Mouse (Mus musculus) neural tube, embryonic 11.5 days (tissue): ENCODE results near the gene Ifi206. TPM values are rescaled to one million over a fixed set of nuclear protein-coding genes. Genes with fewer than 3 reads are reported as not detected.

Experiments
- ATAC-seq: fragments of 200-750 bp; cut with Nextera tagmentation; 2 replicates; pipeline ENCODE4 v1.8.0; 2017; ENCODE audit warnings: moderate number of reproducible peaks, mild to moderate bottlenecking, moderate TSS enrichment, moderate library complexity; ENCODE audit not compliant: insufficient read depth, low FRiP score, low TSS enrichment
- DNase-seq: peaks from one replicate; pipeline ENCODE4 v3.0.0-alpha.2; 2015; ENCODE audit warnings: low spot score
- H3K27ac ChIP-seq: fragments of 300-500 bp; sonication (generic); 2 replicates; pipeline ENCODE4 v1.5.1; 2014; ENCODE audit warnings: low read depth, mild to moderate bottlenecking, low read length
- H3K27me3 ChIP-seq: fragments of 300-500 bp; sonication (generic); 2 replicates; pipeline ENCODE4 v1.6.1; 2014; ENCODE audit warnings: mild to moderate bottlenecking, low read length, mixed read lengths; ENCODE audit not compliant: control insufficient read depth, insufficient read depth
- H3K36me3 ChIP-seq: fragments of 300-500 bp; sonication (generic); 2 replicates; pipeline ENCODE4 v1.6.1; 2014; ENCODE audit warnings: mild to moderate bottlenecking, low read length, moderate library complexity, mixed read lengths; ENCODE audit not compliant: control insufficient read depth, insufficient read depth
- H3K4me1 ChIP-seq: fragments of 300-500 bp; sonication (generic); 2 replicates; pipeline ENCODE4 v1.6.1; 2014; ENCODE audit warnings: low read length, mixed read lengths; ENCODE audit not compliant: control insufficient read depth, insufficient read depth
- H3K4me2 ChIP-seq: fragments of 300-500 bp; sonication (generic); 2 replicates; pipeline ENCODE4 v1.6.1; 2014; ENCODE audit warnings: low read depth, mild to moderate bottlenecking, moderate library complexity
- H3K4me3 ChIP-seq: fragments of 300-500 bp; sonication (generic); 2 replicates; pipeline ENCODE4 v1.5.1; 2014; ENCODE audit warnings: low read depth, low read length
- H3K9ac ChIP-seq: fragments of 300-500 bp; sonication (generic); 2 replicates; pipeline ENCODE4 v1.6.1; 2014; ENCODE audit warnings: mild to moderate bottlenecking, low read length
- H3K9me3 ChIP-seq: fragments of 300-500 bp; sonication (generic); 2 replicates; pipeline ENCODE4 v1.6.1; 2016; ENCODE audit warnings: low read length; ENCODE audit not compliant: control insufficient read depth
- WGBS: fragments of 180-500 bp; shearing (Covaris S2); extraction: QIAGEN DNeasy Blood & Tissue Kit; methylation state at CpG from one replicate; pipeline ENCODE4 v1.1.7; 2014; 5-methylcytosine and 5-hydroxymethylcytosine counted together
- polyA plus RNA-seq: library from polyadenylated mRNA; unstranded; fragments of >200 nt; fragmentation: Nextera tagmentation; extraction: Ambion mirVana; gene quantifications from 2 replicates; pipeline ENCODE4 v1.2.1, GENCODE M21; 2014

Ifi206 gene
- polyA plus RNA-seq, 1 experiment from 2014 or later: not detected

DNA sequence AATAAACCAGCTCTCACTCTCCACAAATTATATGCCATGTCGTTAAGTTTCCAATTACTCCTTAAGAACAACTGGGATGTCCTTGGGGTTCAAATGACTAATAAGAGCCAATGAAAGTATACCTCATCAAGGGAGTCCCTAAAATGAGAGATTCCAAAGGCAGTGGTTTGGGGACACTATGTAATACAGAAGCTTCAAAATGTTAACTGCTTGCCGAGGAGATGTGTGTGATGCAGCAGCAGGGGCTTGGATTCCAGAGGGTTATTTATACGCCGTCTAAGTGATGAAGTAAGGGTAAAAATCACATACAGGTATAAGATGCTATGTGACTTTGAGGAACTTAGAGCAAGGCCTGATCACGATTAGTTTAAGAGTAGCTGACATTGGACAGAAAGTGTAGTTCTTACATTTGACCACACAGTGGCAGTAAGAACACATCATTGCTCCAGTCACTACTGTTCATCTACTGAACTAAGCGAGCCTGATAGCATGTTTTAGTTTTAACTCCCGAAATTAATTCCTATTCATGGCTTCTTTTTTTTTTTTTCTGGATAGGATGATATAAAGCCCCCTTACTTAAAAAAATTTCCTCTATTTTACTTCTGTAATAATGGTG is 34.6 kb downstream of the Ifi206 start:
- H3K9me3 ChIP-seq: no peaks in the 10 kb centered on the region
- H3K27ac ChIP-seq: no peak overlapping the region
- no peaks in the 10 kb centered on the region for H3K36me3 ChIP-seq
- H3K27me3 ChIP-seq: no peaks in the 10 kb centered on the region
- H3K4me2 ChIP-seq: no peak overlapping the region
- no peak overlapping the region for H3K9ac ChIP-seq
- peak; percentile 54 for DNase-seq
- peak; percentile 75 for ATAC-seq
- WGBS: 54% methylated on average over 7 of the region's 7 CpGs
- no peaks in the 10 kb centered on the region for H3K4me1 ChIP-seq
- no peak overlapping the region for H3K4me3 ChIP-seq

DNA sequence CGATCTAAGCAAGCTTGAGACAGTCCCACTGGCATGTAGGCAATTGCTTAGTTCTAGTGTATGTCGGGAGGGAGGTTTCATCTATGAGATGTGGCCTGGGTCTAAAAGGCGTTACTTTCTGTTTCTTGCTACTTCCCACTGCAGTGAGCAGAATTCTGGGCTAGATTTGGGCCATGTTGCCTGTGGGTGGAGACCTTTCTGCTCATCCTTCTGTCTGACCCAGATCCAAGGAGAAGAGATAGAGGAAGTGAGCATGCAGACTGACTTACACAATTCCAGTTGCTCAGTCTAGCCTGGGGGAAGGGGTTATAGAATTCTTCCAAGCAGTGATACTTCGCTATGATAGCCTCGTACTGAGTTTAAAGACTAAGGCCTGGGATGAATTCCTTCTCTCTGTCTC is 39.2 kb downstream of the Ifi206 start:
- H3K9ac ChIP-seq: no peak overlapping the region
- H3K27ac ChIP-seq: no peak overlapping the region
- H3K36me3 ChIP-seq: no peaks in the 10 kb centered on the region
- 92% methylated on average over 5 of the region's 5 CpGs for WGBS
- H3K4me1 ChIP-seq: no peaks in the 10 kb centered on the region
- H3K9me3 ChIP-seq: no peaks in the 10 kb centered on the region
- no peaks in the 10 kb centered on the region for H3K27me3 ChIP-seq
- DNase-seq (no peak), ATAC-seq (no peak)
- no peak overlapping the region for H3K4me2 ChIP-seq
- no peak overlapping the region for H3K4me3 ChIP-seq

DNA sequence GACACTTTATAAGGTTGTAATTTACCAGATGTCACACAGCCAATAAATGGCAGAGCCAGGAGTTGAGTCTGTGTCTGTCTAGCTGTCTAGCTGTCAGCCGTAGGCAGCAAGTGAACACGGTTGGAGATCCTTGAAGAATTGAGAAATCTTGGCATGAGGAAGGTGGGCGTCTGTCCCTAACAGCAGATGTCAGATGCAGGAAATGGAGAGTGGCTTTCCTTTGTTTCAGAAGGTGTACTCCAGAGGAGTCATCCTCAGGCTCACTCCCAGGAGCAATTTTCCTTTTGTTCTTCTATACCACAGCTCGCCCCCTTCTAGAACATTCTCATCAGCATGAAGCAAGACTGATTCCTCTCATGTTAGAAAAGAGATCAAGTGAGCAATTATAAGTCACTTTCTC is 40.2 kb downstream of the Ifi206 start:
- Histone ChIP-seq H3K9me3 (no peaks in the 10 kb centered on the region), H3K9ac (no peak overlapping the region), H3K27ac (no peak overlapping the region), H3K4me3 (no peak overlapping the region), H3K4me2 (no peak overlapping the region), H3K4me1 (no peaks in the 10 kb centered on the region), H3K27me3 (no peaks in the 10 kb centered on the region), H3K36me3 (no peaks in the 10 kb centered on the region)
- WGBS: 92% methylated on average over 4 of the region's 4 CpGs
- DNase-seq (no peak), ATAC-seq (no peak)

DNA sequence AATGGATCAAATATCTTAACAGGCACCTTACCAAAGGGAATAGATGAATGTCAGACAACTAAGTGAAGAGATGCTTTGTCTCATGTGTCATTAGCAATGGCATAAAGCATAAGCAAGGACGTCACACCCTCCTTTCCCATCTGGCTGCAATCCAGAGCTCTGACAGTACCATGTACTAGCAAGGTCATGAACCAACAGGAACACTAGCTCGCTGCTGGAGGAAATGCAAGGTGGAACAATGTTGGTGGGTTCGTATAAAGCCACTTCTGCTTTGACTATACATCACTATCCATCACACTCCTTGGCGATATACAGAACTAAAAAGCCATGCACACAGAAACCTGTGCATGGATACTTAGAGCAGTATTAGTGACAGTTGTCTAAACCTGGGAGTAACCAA is 43.8 kb downstream of the Ifi206 start:
- no peaks in the 10 kb centered on the region for H3K27me3 ChIP-seq
- no peak overlapping the region for H3K27ac ChIP-seq
- H3K9me3 ChIP-seq: no peaks in the 10 kb centered on the region
- DNase-seq (no peak), ATAC-seq (no peak)
- no peaks in the 10 kb centered on the region for H3K36me3 ChIP-seq
- WGBS: 85% methylated on average over 4 of the region's 4 CpGs
- no peak overlapping the region for H3K4me3 ChIP-seq
- H3K4me2 ChIP-seq: no peak overlapping the region
- no peak overlapping the region for H3K9ac ChIP-seq
- no peaks in the 10 kb centered on the region for H3K4me1 ChIP-seq

DNA sequence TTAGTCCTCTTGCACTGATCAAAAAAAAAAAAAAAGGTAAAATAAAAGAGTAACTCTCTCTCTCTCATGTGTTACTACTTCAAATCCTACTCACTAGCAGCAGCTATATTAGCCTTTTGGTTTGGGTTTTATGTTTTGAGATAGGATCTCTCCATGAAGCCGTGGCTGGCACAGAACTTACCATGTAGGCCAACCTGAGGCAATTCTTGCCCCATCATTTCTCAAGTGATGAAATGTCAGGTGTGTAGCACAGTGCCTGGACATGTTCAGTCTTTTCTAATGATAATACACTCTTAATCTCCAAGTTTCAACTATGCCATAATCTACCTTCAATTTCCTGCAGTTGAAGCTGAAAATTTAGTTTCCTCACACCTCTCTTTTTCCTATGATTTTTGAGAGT is 47.8 kb downstream of the Ifi206 start:
- no peak overlapping the region for H3K27ac ChIP-seq
- no peak overlapping the region for H3K4me2 ChIP-seq
- no peaks in the 10 kb centered on the region for H3K4me1 ChIP-seq
- ATAC-seq (no peak), DNase-seq (no peak)
- H3K9me3 ChIP-seq: no peaks in the 10 kb centered on the region
- no peaks in the 10 kb centered on the region for H3K36me3 ChIP-seq
- H3K9ac ChIP-seq: no peak overlapping the region
- H3K4me3 ChIP-seq: no peak overlapping the region
- H3K27me3 ChIP-seq: no peaks in the 10 kb centered on the region
- WGBS: 81% methylated on average over 1 of the region's 1 CpGs

DNA sequence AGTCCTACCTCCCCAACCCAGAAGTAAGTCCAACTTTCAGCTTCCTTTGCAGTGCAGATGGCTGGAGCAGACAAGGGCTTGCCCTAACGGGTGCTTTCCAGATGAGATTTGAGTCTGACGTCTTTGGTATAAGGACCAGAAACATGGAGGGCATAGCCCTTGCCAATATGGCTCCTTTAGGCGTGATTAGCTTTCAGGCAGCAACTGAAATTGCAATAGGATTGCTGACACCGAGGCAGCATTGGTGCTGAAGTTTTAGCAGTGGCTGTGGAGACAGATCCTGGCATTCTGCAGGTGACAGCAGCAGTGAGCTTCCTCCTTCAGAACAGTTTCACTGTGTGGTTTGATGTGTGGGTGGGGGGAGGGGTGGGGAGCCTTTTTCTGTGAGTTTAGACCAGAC is 49.6 kb downstream of the Ifi206 start:
- Histone ChIP-seq H3K27ac (no peak overlapping the region), H3K27me3 (no peaks in the 10 kb centered on the region), H3K9me3 (no peaks in the 10 kb centered on the region), H3K9ac (no peak overlapping the region), H3K4me3 (no peak overlapping the region), H3K36me3 (no peaks in the 10 kb centered on the region), H3K4me1 (no peaks in the 10 kb centered on the region), H3K4me2 (no peak overlapping the region)
- ATAC-seq (no peak), DNase-seq (no peak)
- 78% methylated on average over 4 of the region's 4 CpGs for WGBS

DNA sequence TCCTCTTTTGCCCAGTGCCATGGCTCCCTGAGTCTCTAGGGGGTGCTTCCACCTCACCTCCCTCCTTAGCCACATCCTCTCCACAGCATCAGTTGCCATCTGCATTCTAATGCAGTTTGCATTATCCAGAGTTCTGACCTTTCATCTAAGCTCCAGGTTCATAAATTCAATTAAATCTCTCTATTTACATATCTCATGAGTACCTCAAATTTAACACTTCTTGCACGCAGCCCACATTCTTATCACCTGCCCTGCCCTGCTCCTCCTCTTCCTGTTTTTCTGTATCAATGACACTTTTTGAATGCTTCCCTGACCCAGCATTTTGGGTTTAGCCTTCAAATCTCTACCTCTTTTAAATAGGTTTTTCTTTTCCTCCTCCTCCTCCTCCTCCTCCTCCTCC is 50.2 kb downstream of the Ifi206 start:
- DNase-seq (no peak), ATAC-seq (no peak)
- Histone ChIP-seq H3K4me3 (no peak overlapping the region), H3K9me3 (no peaks in the 10 kb centered on the region), H3K27me3 (no peaks in the 10 kb centered on the region), H3K36me3 (no peaks in the 10 kb centered on the region), H3K4me1 (no peaks in the 10 kb centered on the region), H3K27ac (no peak overlapping the region), H3K4me2 (no peak overlapping the region), H3K9ac (no peak overlapping the region)
- 65% methylated on average over 1 of the region's 1 CpGs for WGBS

DNA sequence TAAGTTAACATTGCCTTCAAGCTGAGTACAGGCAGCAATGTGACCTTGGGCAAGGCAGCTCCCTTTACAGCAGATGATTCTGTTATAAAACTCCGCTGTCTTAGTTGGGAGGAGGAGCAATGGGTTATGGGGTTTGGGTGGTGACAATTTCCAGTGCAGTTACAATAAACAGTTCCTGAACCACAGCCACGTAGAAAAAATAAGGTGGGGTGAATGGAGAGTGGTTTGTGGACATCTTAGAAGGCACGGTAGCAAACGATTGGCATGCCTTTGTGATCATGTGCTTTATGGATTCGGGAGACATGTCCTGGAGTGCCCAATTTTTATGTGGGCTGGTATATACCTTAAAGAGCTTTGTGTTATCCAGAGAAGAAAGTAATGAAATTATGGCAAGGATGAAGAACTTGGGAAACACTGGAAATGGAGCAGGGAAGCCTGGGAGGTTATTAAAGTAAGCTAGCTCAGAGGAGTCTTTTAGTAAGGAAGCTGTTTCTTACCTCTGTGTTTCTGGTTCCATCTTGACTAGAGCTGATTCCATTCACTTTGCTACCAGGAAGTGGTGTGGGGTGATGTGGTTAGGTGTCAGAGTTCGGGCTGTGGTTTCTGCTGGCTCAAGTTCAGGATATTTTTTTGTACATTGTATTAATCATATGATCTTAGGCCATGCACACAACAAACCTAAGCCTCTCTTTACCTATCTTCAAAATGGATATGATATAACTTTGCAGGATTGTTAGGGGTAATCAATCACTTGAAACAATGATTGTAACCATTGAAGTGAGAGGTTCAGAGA is 53.5 kb downstream of the Ifi206 start:
- H3K4me3 ChIP-seq: no peak overlapping the region
- H3K27me3 ChIP-seq: no peaks in the 10 kb centered on the region
- no peak for ATAC-seq
- no peaks in the 10 kb centered on the region for H3K9me3 ChIP-seq
- DNase-seq: no peak
- H3K4me1 ChIP-seq: no peaks in the 10 kb centered on the region
- no peaks in the 10 kb centered on the region for H3K36me3 ChIP-seq
- no peak overlapping the region for H3K4me2 ChIP-seq
- H3K27ac ChIP-seq: no peak overlapping the region
- 83% methylated on average over 6 of the region's 6 CpGs for whole genome bisulfite sequencing
- no peak overlapping the region for H3K9ac ChIP-seq

DNA sequence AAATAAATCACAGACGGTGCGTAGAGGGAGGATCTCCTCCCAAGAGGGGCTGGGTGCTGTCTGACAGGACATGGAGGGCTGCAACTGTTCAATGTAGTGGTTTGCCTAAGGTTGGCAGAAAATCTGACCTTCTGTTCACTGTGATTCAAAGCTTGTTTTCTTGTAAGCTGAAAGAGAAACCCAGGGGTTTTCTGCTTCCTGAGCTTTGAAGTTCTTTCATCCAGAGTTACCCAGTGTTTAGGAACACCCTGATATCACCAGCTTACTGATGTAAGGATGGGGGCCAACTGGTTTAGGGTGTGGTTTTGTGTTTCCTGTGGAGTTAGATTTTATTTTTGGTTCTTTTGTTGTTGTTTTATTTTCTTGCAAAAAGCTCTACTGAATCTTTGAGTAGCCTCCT is 58.4 kb downstream of the Ifi206 start:
- H3K27me3 ChIP-seq: no peaks in the 10 kb centered on the region
- 77% methylated on average over 2 of the region's 2 CpGs for whole genome bisulfite sequencing
- H3K36me3 ChIP-seq: no peaks in the 10 kb centered on the region
- H3K4me2 ChIP-seq: no peak overlapping the region
- no peak overlapping the region for H3K27ac ChIP-seq
- DNase-seq (no peak), ATAC-seq (no peak)
- no peaks in the 10 kb centered on the region for H3K9me3 ChIP-seq
- no peak overlapping the region for H3K9ac ChIP-seq
- H3K4me1 ChIP-seq: no peaks in the 10 kb centered on the region
- H3K4me3 ChIP-seq: no peak overlapping the region
